ENCODE assay signal across 15 mouse cellular contexts in the genomic region with DNA sequence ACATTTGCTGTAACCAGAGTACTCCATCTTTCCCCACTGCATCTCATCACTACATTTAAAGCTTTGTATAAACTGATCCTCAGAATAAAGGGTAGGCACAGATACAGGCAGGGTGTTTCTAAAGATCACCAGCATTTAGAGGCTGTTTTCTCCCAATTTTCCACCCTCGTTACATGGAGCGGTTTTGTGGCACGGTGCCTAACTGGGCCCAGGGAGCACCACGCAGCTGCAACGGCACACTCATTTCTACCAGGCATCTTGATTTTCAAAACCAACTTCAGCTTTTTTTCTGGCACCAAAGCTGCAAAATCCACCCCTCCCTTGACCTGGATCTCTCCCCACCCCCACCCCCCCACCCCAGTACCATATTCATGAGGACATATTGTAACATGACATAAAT.
"Had no signal": no experiment of that assay in that cellular context is flagged by ENCODE, and none has a peak within 500 bp of the region (broad histone marks: within the 10 kb centered on the region; RNA-seq: fewer than 3 reads in every experiment).

No protein-coding gene starts in this region.

- H3K4me2 ChIP-seq: limb, embryonic 12.5 days; liver, embryonic 13.5 days; lung, embryonic 15.5 days; midbrain, embryonic 11.5 days; midbrain, embryonic 15.5 days; neural tube, embryonic 13.5 days had no signal

- ATAC-seq: liver, postnatal 0 days; midbrain, embryonic 15.5 days had no signal

- H3K9me3 ChIP-seq: limb, embryonic 12.5 days; liver, embryonic 13.5 days; lung, embryonic 15.5 days; megakaryocyte, embryonic 14.5 days; midbrain, embryonic 15.5 days; neural tube, embryonic 13.5 days had no signal

- DNase-seq: kidney, postnatal 25 days; layer of hippocampus, adult 9-11 months; liver; liver, embryonic 13.5 days; liver, postnatal 0 days; lung, postnatal 14 days; retina, postnatal 1 day; thymus, postnatal 4 days had no signal

- H3K27ac ChIP-seq: limb, embryonic 12.5 days; liver, embryonic 13.5 days; lung, embryonic 15.5 days; macrophage; midbrain, embryonic 15.5 days; neural tube, embryonic 13.5 days had no signal

- H3K27me3 ChIP-seq: limb, embryonic 12.5 days; liver, embryonic 13.5 days; lung, embryonic 15.5 days; megakaryocyte, embryonic 14.5 days; midbrain, embryonic 15.5 days; neural tube, embryonic 13.5 days had no signal

- H3K9ac ChIP-seq: limb, embryonic 12.5 days; liver, embryonic 13.5 days; liver, postnatal 0 days; lung, embryonic 15.5 days; midbrain, embryonic 15.5 days; neural tube, embryonic 13.5 days had no signal

- H3K4me3 ChIP-seq: limb, embryonic 12.5 days; liver, embryonic 13.5 days; lung, embryonic 15.5 days; midbrain, embryonic 15.5 days; neural tube, embryonic 13.5 days had no signal

- H3K36me3 ChIP-seq: limb, embryonic 12.5 days; liver, embryonic 13.5 days; lung, embryonic 15.5 days; midbrain, embryonic 15.5 days; neural tube, embryonic 13.5 days had no signal
